Mouse (Mus musculus): ENCODE measurements around the gene Trmo. TPM values are rescaled to one million over a fixed set of nuclear protein-coding genes. Genes with fewer than 3 reads are reported as not detected.

The Trmo gene
- total and polyA plus RNA-seq, 3 experiments = 3.5 to 4.1 TPM; not detected in 1

DNA sequence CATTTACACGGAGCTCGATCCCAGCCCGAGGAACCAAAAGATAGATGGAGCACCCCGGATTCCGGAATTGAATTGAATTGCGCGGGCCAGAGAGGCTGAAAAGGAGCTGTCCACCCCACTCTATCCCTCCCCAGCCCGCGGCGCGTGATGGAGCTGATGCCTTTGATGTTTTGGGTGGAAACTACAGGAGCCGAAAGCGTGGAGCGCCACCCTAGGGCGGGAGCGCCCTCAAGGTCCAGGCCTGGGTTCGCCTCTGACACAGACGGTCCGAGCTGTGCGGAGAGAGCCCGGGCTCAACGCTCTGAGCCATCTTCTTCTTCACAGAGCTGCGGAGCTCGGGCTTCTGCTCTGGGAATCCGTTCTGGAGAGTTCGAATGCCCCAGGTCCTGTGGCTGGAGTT lies 49.7 kb downstream of the Trmo start:
- H3K36me3 ChIP-seq (ENCODE audit: control insufficient read depth in 1 of 2, insufficient read depth in 2 of 2, low read length in 2 of 2) = no peaks in the 10 kb centered on the region
- H3K9ac ChIP-seq (ENCODE audit: control insufficient read depth, low read depth, low read length, poor library complexity, severe bottlenecking) = no peak overlapping the region
- H3K9me3 ChIP-seq (replicated peaks; ENCODE audit: insufficient read depth, low read length) = no peaks in the 10 kb centered on the region
- no peak for DNase-seq (ENCODE audit: low read depth, low spot score)
- H3K4me3 ChIP-seq (ENCODE audit: control insufficient read depth in 1 of 2, insufficient read depth in 1 of 2, low read depth in 2 of 2, low read length in 2 of 2) = no peak overlapping the region
- peaks cover 2 to 4% of the 10 kb centered on the region in 2 experiments for H3K27me3 ChIP-seq (ENCODE audit: control insufficient read depth in 1 of 2, insufficient read depth in 2 of 2, low read length in 2 of 2)
- no peaks in the 10 kb centered on the region for H3K79me2 ChIP-seq (ENCODE audit: control insufficient read depth, insufficient read depth, low read length, poor library complexity)
- TF ChIP-seq ZMIZ1 (IDR thresholded peaks at IDR 0.05; ENCODE audit: low read depth, low read length) (no peak), SIN3A (IDR thresholded peaks at IDR 0.05; ENCODE audit: low read length) (no peak), NRF1 (IDR thresholded peaks at IDR 0.05; ENCODE audit: insufficient read depth, low read depth, low read length, poor library complexity, severe bottlenecking) (no peak), MAX (IDR thresholded peaks at IDR 0.05; ENCODE audit: low read length) (no peak), MYC (IDR thresholded peaks at IDR 0.05; ENCODE audit: low read depth, low read length) (no peak), USF1 (IDR thresholded peaks at IDR 0.05; ENCODE audit: low read depth, low read length) (no peak), POLR2A (IDR thresholded peaks at IDR 0.05; ENCODE audit: control insufficient read depth in 1 of 2, insufficient read depth in 1 of 2, low read depth in 1 of 2, low read length in 2 of 2, poor library complexity in 1 of 2) (no peak)
- H3K27ac ChIP-seq (ENCODE audit: control insufficient read depth, low read depth, low read length) = no peak overlapping the region
- H3K4me1 ChIP-seq (ENCODE audit: control insufficient read depth in 1 of 2, insufficient read depth in 2 of 2, low read length in 2 of 2) = no peaks in the 10 kb centered on the region

DNA sequence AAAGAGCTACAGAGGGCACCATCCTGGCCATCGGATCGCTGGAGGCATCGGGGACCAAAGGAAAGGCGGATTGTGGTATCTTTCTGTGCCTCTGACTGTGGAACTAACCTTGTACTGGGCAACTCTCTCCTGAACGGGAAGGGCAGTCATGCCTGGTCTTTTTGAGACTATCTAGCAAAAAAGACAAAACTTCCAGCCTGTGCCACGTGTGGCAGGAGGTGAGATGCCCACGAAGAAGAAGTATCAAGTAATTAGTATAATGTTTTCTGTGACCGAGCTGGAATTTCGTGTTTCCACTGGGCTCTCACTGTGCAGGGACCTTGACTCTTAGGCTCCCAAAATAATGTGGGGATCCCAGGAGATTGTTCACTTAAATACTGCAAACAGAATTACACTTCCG lies 50.2 kb downstream of the Trmo start:
- Histone ChIP-seq H3K27ac (ENCODE audit: control insufficient read depth, low read depth, low read length) (no peak overlapping the region), H3K9ac (ENCODE audit: control insufficient read depth, low read depth, low read length, poor library complexity, severe bottlenecking) (no peak overlapping the region), H3K79me2 (ENCODE audit: control insufficient read depth, insufficient read depth, low read length, poor library complexity) (no peaks in the 10 kb centered on the region), H3K36me3 (ENCODE audit: control insufficient read depth in 1 of 2, insufficient read depth in 2 of 2, low read length in 2 of 2) (no peaks in the 10 kb centered on the region), H3K4me1 (ENCODE audit: control insufficient read depth in 1 of 2, insufficient read depth in 2 of 2, low read length in 2 of 2) (no peaks in the 10 kb centered on the region), H3K4me3 (ENCODE audit: control insufficient read depth in 1 of 2, insufficient read depth in 1 of 2, low read depth in 2 of 2, low read length in 2 of 2) (no peak overlapping the region), H3K9me3 (replicated peaks; ENCODE audit: insufficient read depth, low read length) (no peaks in the 10 kb centered on the region), H3K27me3 (ENCODE audit: control insufficient read depth in 1 of 2, insufficient read depth in 2 of 2, low read length in 2 of 2) (peaks cover 2 to 5% of the 10 kb centered on the region in 2 experiments)
- no peak for DNase-seq (ENCODE audit: low read depth, low spot score)
- TF ChIP-seq ZMIZ1 (IDR thresholded peaks at IDR 0.05; ENCODE audit: low read depth, low read length) (no peak), MEF2A (IDR thresholded peaks at IDR 0.05; ENCODE audit: extremely low read depth, insufficient replicate concordance, low read depth, low read length, poor library complexity, severe bottlenecking) (no peak), BHLHE40 (IDR thresholded peaks at IDR 0.05; ENCODE audit: borderline replicate concordance, low read depth, low read length) (no peak), ZKSCAN1 (IDR thresholded peaks at IDR 0.05; ENCODE audit: low read depth, low read length) (no peak), POLR2AphosphoS5 (IDR thresholded peaks at IDR 0.05; ENCODE audit: borderline replicate concordance, low read depth, low read length) (no peak), CHD2 (IDR thresholded peaks at IDR 0.05; ENCODE audit: low read length) (no peak), CHD1 (IDR thresholded peaks at IDR 0.05; ENCODE audit: low read depth, low read length) (no peak), HCFC1 (IDR thresholded peaks at IDR 0.05; ENCODE audit: low read depth, low read length) (no peak), SMC3 (IDR thresholded peaks at IDR 0.05; ENCODE audit: low read depth, low read length) (no peak), SIN3A (IDR thresholded peaks at IDR 0.05; ENCODE audit: low read length) (no peak), NRF1 (IDR thresholded peaks at IDR 0.05; ENCODE audit: insufficient read depth, low read depth, low read length, poor library complexity, severe bottlenecking) (no peak), GABPA (IDR thresholded peaks at IDR 0.05; ENCODE audit: low read depth, low read length) (no peak), NELFE (IDR thresholded peaks at IDR 0.05; ENCODE audit: low read depth, low read length) (no peak), MXI1 (IDR thresholded peaks at IDR 0.05; ENCODE audit: low read depth, low read length) (no peak), JUND (IDR thresholded peaks at IDR 0.05; ENCODE audit: low read depth, low read length) (no peak), ETS1 (IDR thresholded peaks at IDR 0.05; ENCODE audit: low read depth, low read length) (no peak), MAZ (IDR thresholded peaks at IDR 0.05; ENCODE audit: low read depth, low read length) (no peak)
